Mouse (Mus musculus) T-cell, adult 66 days (primary cell): ENCODE measurements around the gene Nqo2. TPM values are rescaled to one million over a fixed set of nuclear protein-coding genes. Genes with fewer than 3 reads are reported as not detected.

ENCODE experiments used
- total RNA-seq, 2 experiments: library from RNA; stranded (reverse); gene quantifications; 3 replicates in 1 of 2; 4 replicates in 1 of 2; pipeline ENCODE4 v1.2.4; 2023

The Nqo2 gene
- total RNA-seq, result 1 to 10 TPM; 3.1 to 3.3 TPM

GRCm38 (mm10) chr13:33964206-33965046 is at the start of gene Nqo2:
Nqo2 (plus strand) TSS chr13:33964687.

GRCm38 (mm10) chr13:34002058-34003006 is 37.8 kb downstream of the Nqo2 start, which contains the start of the genes Ripk1 and Serpinb6a:
Ripk1 (plus strand) TSS chr13:34002363.
Serpinb6a (minus strand) TSS chr13:34002794.

GRCm38 (mm10) chr13:34037172-34038055 is 72.9 kb downstream of the Nqo2 start, which contains the start of gene Bphl:
Bphl (plus strand) TSS chr13:34037597.

Other genes with a start within 250 kb of the Nqo2 start
- not detected for gene Serpinb6e, start 121.3 kb upstream of the Nqo2 start, total RNA-seq
- not detected for gene Serpinb6c, start 59.0 kb upstream of the Nqo2 start, total RNA-seq
- 10 to 100 TPM; 81.1 to 85.4 TPM for gene Ripk1, start 37.7 kb downstream of the Nqo2 start, total RNA-seq
- 10 to 100 TPM; 14.6 to 20.1 TPM for gene Serpinb6a, start 38.1 kb downstream of the Nqo2 start, total RNA-seq
- gene Bphl, start 72.9 kb downstream of the Nqo2 start, total RNA-seq, result 10 to 100 TPM; 13.5 to 15.4 TPM
- 10 to 100 TPM; 22.0 to 23.2 TPM for gene Tubb2a, start 113.3 kb downstream of the Nqo2 start, total RNA-seq
- gene Tubb2b, start 165.8 kb downstream of the Nqo2 start, total RNA-seq, result 1 to 10 TPM; 2.4 to 4.6 TPM
- 10 to 100 TPM; 37.2 to 44.3 TPM for gene Psmg4, start 198.3 kb downstream of the Nqo2 start, total RNA-seq